Mouse (Mus musculus) ES-E14 (cell line): Measurements from ENCODE around the gene Fam184b. TPM values are rescaled to one million over a fixed set of nuclear protein-coding genes. Genes with fewer than 3 reads are reported as not detected.

Experiments
- DNase-seq: peaks from one replicate; pipeline ENCODE4 v3.0.0-alpha.2; 2013; ENCODE audit warnings: low read depth, low spot score
- H3K27ac ChIP-seq: 2 replicates; pipeline ENCODE4 v1.5.1; 2012; ENCODE audit warnings: low read depth, mild to moderate bottlenecking, low read length, moderate library complexity, mixed read lengths; ENCODE audit not compliant: poor library complexity, insufficient read depth, severe bottlenecking
- H3K36me3 ChIP-seq: 2 replicates; pipeline ENCODE4 v1.6.1; 2012; ENCODE audit warnings: mild to moderate bottlenecking, low read length, moderate library complexity, mixed read lengths; ENCODE audit not compliant: control insufficient read depth, poor library complexity, insufficient read depth, severe bottlenecking
- H3K4me1 ChIP-seq, 2 experiments: fragments of 150-350 bp in 1 of 2; sonication (generic) in 1 of 2; 2 replicates each; pipeline ENCODE4 v1.6.1; 2012; ENCODE audit warnings: low read length in 2 of 2, mild to moderate bottlenecking in 1 of 2, mixed read lengths in 1 of 2; ENCODE audit not compliant: control insufficient read depth in 2 of 2, insufficient read depth in 2 of 2, poor library complexity in 1 of 2
- H3K4me3 ChIP-seq, 2 experiments: fragments of 150-350 bp in 1 of 2; sonication (generic) in 1 of 2; 2 replicates each; pipeline ENCODE4 v1.5.1; 2012; ENCODE audit warnings: low read length in 2 of 2, low read depth in 1 of 2, mild to moderate bottlenecking in 1 of 2, mixed read lengths in 1 of 2; ENCODE audit not compliant: insufficient read depth in 1 of 2, poor library complexity in 1 of 2, severe bottlenecking in 1 of 2
- H3K9ac ChIP-seq: 2 replicates; pipeline ENCODE4 v1.6.1; 2012; ENCODE audit warnings: low read depth, mild to moderate bottlenecking, low read length, mixed read lengths; ENCODE audit not compliant: poor library complexity, insufficient read depth, severe bottlenecking
- H3K9me3 ChIP-seq: fragments of 150-350 bp; sonication (generic); 2 replicates; pipeline ENCODE4 v1.6.1; 2012; ENCODE audit warnings: low read depth, mild to moderate bottlenecking, low read length; ENCODE audit not compliant: control insufficient read depth, insufficient read depth
- CHD2 ChIP-seq: IDR thresholded peaks from 2 replicates; pipeline ENCODE4 v1.6.1; 2014; ENCODE audit warnings: mild to moderate bottlenecking, low read depth, low read length, inconsistent platforms
- HCFC1 ChIP-seq: IDR thresholded peaks from 2 replicates; pipeline ENCODE4 v1.6.1; 2012; ENCODE audit warnings: low read length, inconsistent platforms, borderline replicate concordance; ENCODE audit not compliant: insufficient read depth
- MAFK ChIP-seq: IDR thresholded peaks from 2 replicates; pipeline ENCODE4 v1.6.1; 2014; ENCODE audit warnings: mild to moderate bottlenecking, low read depth, low read length, inconsistent platforms; ENCODE audit not compliant: insufficient read depth
- ZC3H11A ChIP-seq: IDR thresholded peaks from 2 replicates; pipeline ENCODE4 v1.6.1; 2012; ENCODE audit warnings: low read depth, mild to moderate bottlenecking, inconsistent platforms, low read length, borderline replicate concordance
- ZNF384 ChIP-seq: IDR thresholded peaks from 2 replicates; pipeline ENCODE4 v1.6.1; 2012; ENCODE audit warnings: low read depth, low read length, inconsistent platforms
- in situ Hi-C, 2 experiments: fragments of 600-800 bp; cut with MboI; formaldehyde crosslinking; loops; one replicate each; pipeline ENCODE4 v1.15.1; 2025; ENCODE audit warnings: low sequenced_read_pairs in 2 of 2, inconsistent platforms in 1 of 2; ENCODE audit not compliant: unreplicated experiment in 2 of 2
- total RNA-seq: library from RNA; depleted of rRNA; stranded (reverse); fragments of 300-350 nt; gene quantifications from 2 replicates; pipeline ENCODE4 v1.2.3, GENCODE M21; 2012

Fam184b gene
- total RNA-seq, 1 experiment, result 0.45 TPM

DNA sequence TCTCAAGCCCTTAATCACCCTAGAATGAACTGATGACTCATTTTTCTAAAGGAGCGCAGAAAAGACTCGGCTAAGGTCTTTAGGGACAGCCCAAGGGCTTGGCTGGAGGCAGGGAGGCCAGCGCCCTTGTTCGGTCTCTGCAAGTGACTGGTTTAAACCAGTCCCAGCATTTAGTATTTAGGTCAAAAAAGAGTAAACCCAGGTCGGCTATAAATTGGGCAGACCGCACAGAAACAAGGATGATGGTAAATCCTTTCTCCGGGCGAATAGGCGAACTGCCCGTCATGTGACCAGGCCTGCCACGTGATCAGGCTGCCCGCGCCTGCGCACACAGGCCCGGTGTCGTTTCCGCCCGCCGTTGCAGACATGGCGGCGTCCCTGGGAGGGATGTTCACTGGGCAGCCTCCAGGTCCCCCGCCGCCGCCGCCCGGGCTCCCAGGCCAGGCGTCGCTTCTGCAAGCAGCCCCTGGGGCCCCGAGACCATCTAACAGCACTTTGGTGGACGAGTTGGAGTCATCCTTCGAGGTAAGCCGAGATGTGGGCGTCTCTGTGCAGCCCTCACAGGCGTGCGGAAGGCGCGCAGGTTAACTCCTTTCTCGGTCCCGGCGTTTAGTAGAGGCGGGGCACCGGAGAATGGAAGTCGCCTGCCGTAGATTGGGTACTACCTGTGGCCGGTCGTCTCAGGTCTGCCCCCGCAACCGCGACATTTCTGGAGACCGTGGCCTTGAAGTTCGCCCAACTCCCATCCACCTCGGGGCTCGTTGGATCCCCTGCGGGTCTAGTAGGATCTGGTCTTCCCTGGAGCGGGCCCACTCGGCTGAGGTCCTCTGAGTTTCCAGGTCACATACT is 119.2 kb downstream of the Fam184b start, which contains the start of gene Med28:
Gene Med28 (plus strand): TSS at position 270 of the 849 bp plus-strand sequence.
- Histone ChIP-seq H3K27ac (peak within 1 kb of the TSS; percentile 22), H3K9me3 (no peaks in the 10 kb centered on the region), H3K9ac (peak within 1 kb of the TSS; percentile 89), H3K36me3 (peaks cover 8% of the 10 kb centered on the region), H3K4me3 (peak within 1 kb of the TSS; percentile 77 to 93), H3K4me1 (peaks cover 2 to 3% of the 10 kb centered on the region in 2 experiments; a peak in 1 of 4 replicates)
- 0 out of 2 replicates have a peak, but pooled peaks have one; percentile 64 for TF ChIP-seq HCFC1
- no peak for TF ChIP-seq ZNF384
- in situ Hi-C loops, result no loop called here
- DNase-seq, result peak; percentile 72

DNA sequence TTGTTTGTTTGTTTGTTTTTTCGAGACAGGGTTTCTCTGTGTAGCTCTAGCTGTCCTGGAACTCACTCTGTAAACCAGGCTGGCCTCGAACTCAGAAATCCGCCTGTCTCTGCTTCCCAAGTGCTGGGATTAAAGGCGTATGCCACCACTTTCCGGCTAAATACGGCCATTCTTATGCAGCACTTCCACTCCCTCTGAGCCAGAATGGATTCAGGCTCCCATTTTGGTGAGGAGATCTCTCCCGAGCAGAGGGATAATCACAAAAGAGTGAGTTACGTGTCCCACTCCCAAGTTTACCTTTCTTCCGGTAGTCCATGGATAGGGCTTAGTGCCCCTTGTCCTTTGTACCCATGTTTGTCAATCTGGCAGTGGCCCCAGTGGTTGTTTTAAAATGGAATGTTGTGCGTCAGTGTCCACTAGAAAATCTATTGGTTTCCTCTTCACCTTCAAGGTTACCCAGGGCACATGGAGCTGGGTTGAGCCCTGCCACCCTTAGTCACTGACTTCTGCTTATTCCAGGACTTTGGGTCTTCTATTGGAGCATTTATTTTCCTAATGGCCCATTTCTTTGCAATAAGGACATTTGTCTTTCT is 124.2 kb downstream of the Fam184b start:
- Histone ChIP-seq H3K9ac (no peak overlapping the region), H3K9me3 (no peaks in the 10 kb centered on the region), H3K36me3 (peaks cover 19% of the 10 kb centered on the region), H3K27ac (no peak overlapping the region), H3K4me3 (no peak overlapping the region), H3K4me1 (no peaks in the 10 kb centered on the region)
- TF ChIP-seq CHD2, result no peak
- no peak for TF ChIP-seq ZC3H11A
- TF ChIP-seq HCFC1, result no peak
- no peak for TF ChIP-seq ZNF384
- TF ChIP-seq MAFK, result no peak
- no peak for DNase-seq
- in situ Hi-C loops, result no loop called here

DNA sequence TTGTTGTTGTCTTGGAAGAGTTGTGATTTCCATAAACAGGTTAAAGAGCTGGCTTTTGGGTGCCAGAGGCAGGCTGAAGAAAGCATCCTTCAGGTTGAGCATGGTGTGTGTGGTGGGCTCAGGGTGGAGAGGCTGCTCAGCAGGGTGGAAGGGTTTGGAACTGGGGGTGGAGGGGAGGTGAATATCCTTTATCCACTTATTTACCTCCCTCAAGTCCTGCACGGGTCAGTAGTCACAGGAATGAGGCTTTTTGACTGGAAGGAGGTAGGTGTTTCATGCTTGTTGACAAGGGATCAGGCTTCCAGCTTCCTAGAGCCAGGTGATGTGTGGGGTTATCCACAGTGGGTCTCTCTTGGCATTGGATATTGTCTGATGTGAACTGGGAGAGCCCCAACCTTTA is 124.8 kb downstream of the Fam184b start:
- no peak for DNase-seq
- H3K4me3 ChIP-seq, result no peak overlapping the region
- in situ Hi-C loops, result no loop called here
- peaks cover 26% of the 10 kb centered on the region for H3K36me3 ChIP-seq
- H3K4me1 ChIP-seq, result no peaks in the 10 kb centered on the region
- no peak overlapping the region for H3K27ac ChIP-seq
- TF ChIP-seq CHD2 (no peak), MAFK (no peak), ZNF384 (no peak), ZC3H11A (no peak), HCFC1 (no peak)
- H3K9me3 ChIP-seq, result no peaks in the 10 kb centered on the region
- no peak overlapping the region; the same call in 1 of the 2 replicates for H3K9ac ChIP-seq

DNA sequence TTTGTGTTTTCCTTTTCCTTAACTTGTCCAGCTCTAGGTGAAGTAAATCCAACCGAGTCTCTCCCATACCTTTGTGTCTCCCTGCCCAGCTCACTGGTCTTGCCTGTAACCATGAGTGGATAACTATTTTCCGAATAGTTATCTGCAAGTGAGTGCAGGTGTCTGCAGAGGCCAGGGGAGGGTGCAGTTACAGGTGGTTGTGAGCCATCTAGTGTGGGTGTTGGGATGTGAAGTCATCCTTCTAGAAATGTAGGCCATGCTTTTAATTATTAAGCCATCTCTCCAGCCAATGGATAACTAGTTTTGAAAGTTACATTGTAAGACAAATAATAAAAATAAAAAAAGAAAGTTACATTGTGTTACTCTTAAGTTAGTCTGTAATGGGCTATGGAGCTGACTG is 125.9 kb downstream of the Fam184b start:
- Histone ChIP-seq H3K4me3 (no peak overlapping the region), H3K36me3 (peaks cover 30% of the 10 kb centered on the region), H3K9me3 (no peaks in the 10 kb centered on the region), H3K4me1 (no peaks in the 10 kb centered on the region), H3K27ac (no peak overlapping the region), H3K9ac (no peak overlapping the region)
- no peak for DNase-seq
- TF ChIP-seq MAFK, result no peak
- no peak for TF ChIP-seq ZNF384
- TF ChIP-seq CHD2, result no peak
- TF ChIP-seq HCFC1, result no peak
- TF ChIP-seq ZC3H11A, result no peak
- in situ Hi-C loops, result no loop called here
